Mouse (Mus musculus) MEL (cell line): ENCODE results near the gene Col25a1. TPM values are rescaled to one million over a fixed set of nuclear protein-coding genes. Genes with fewer than 3 reads are reported as not detected.

Experiments used
- DNase-seq: peaks from one replicate; pipeline ENCODE4 v3.0.0; 2011; ENCODE audit warnings: low read depth, low spot score
- H3K27ac ChIP-seq: 2 replicates; pipeline ENCODE4 v1.5.1; 2012; ENCODE audit warnings: low read depth, mild to moderate bottlenecking, control low read depth, low read length, moderate library complexity; ENCODE audit not compliant: control insufficient read depth
- H3K27me3 ChIP-seq, 2 experiments: fragments of 150-350 bp in 1 of 2; sonication (generic) in 1 of 2; 2 replicates each; pipeline ENCODE4 v1.6.1; 2012; ENCODE audit warnings: low read length in 2 of 2, mild to moderate bottlenecking in 2 of 2, improper control_type of control experiment in 1 of 2, moderate library complexity in 1 of 2; ENCODE audit not compliant: insufficient read depth in 2 of 2, control insufficient read depth in 1 of 2
- H3K36me3 ChIP-seq, 2 experiments: 2 replicates each; pipeline ENCODE4 v1.6.1; 2012 to 2014; ENCODE audit warnings: low read length in 2 of 2, improper control_type of control experiment in 1 of 2, inconsistent platforms in 1 of 2, mild to moderate bottlenecking in 1 of 2; ENCODE audit not compliant: insufficient read depth in 2 of 2, control insufficient read depth in 1 of 2
- H3K4me1 ChIP-seq, 2 experiments: fragments of 150-350 bp in 1 of 2; sonication (generic) in 1 of 2; 2 replicates each; pipeline ENCODE4 v1.6.1; 2012; ENCODE audit warnings: low read length in 2 of 2, improper control_type of control experiment in 1 of 2, mild to moderate bottlenecking in 1 of 2; ENCODE audit not compliant: insufficient read depth in 2 of 2, control insufficient read depth in 1 of 2
- H3K4me3 ChIP-seq, 2 experiments: fragments of 150-350 bp in 1 of 2; sonication (generic) in 1 of 2; 2 replicates each; pipeline ENCODE4 v1.5.1; 2012; ENCODE audit warnings: low read depth in 2 of 2, low read length in 2 of 2, mild to moderate bottlenecking in 2 of 2, moderate library complexity in 2 of 2, control low read depth in 1 of 2, improper control_type of control experiment in 1 of 2; ENCODE audit not compliant: control insufficient read depth in 1 of 2, insufficient read depth in 1 of 2
- H3K79me2 ChIP-seq: 2 replicates; pipeline ENCODE4 v1.6.1; 2012; ENCODE audit warnings: mild to moderate bottlenecking, low read length, moderate library complexity; ENCODE audit not compliant: control insufficient read depth, poor library complexity, insufficient read depth
- H3K9ac ChIP-seq: 2 replicates; pipeline ENCODE4 v1.6.1; 2012; ENCODE audit warnings: low read depth, mild to moderate bottlenecking, control low read depth, low read length, moderate library complexity; ENCODE audit not compliant: control insufficient read depth, poor library complexity, severe bottlenecking
- H3K9me3 ChIP-seq: fragments of 150-350 bp; sonication (generic); replicated peaks from 2 replicates; pipeline ENCODE4 v1.6.1; 2012; ENCODE audit warnings: mild to moderate bottlenecking, low read length, improper control_type of control experiment, moderate library complexity; ENCODE audit not compliant: insufficient read depth
- CHD2 ChIP-seq: IDR thresholded peaks from 2 replicates; pipeline ENCODE4 v1.6.1; 2011; ENCODE audit warnings: low read length, improper control_type of control experiment
- E2F4 ChIP-seq: IDR thresholded peaks from 2 replicates; pipeline ENCODE4 v1.6.1; 2011; ENCODE audit warnings: low read depth, low read length, improper control_type of control experiment, borderline replicate concordance
- ETS1 ChIP-seq: IDR thresholded peaks from 2 replicates; pipeline ENCODE4 v1.6.1; 2012; ENCODE audit warnings: low read depth, mild to moderate bottlenecking, inconsistent platforms, low read length, improper control_type of control experiment, moderate library complexity
- GABPA ChIP-seq: IDR thresholded peaks from 2 replicates; pipeline ENCODE4 v1.6.1; 2012; ENCODE audit warnings: low read depth, mild to moderate bottlenecking, inconsistent platforms, low read length, improper control_type of control experiment, moderate library complexity
- GATA1 ChIP-seq: IDR thresholded peaks from 2 replicates; pipeline ENCODE4 v1.6.1; 2011; ENCODE audit warnings: low read depth, low read length, improper control_type of control experiment
- HCFC1 ChIP-seq: IDR thresholded peaks from 2 replicates; pipeline ENCODE4 v1.6.1; 2012; ENCODE audit warnings: low read depth, mild to moderate bottlenecking, inconsistent platforms, low read length, improper control_type of control experiment, moderate library complexity
- JUND ChIP-seq: IDR thresholded peaks from 2 replicates; pipeline ENCODE4 v1.6.1; 2011; ENCODE audit warnings: low read depth, mild to moderate bottlenecking, improper control_type of control experiment, low read length
- KAT2A ChIP-seq: conservative IDR thresholded peaks from 2 replicates; pipeline ENCODE4 v1.6.1; 2012; ENCODE audit warnings: low read depth, low read length, improper control_type of control experiment, inconsistent platforms
- MAFK ChIP-seq: IDR thresholded peaks from 2 replicates; pipeline ENCODE4 v1.6.1; 2011; ENCODE audit warnings: low read depth, mild to moderate bottlenecking, low read length, improper control_type of control experiment, borderline replicate concordance
- MAX ChIP-seq: IDR thresholded peaks from 2 replicates; pipeline ENCODE4 v1.6.1; 2011; ENCODE audit warnings: low read length, improper control_type of control experiment
- MEF2A ChIP-seq: IDR thresholded peaks from 2 replicates; pipeline ENCODE4 v1.6.1; 2014; ENCODE audit warnings: low read depth, mild to moderate bottlenecking, inconsistent platforms, low read length, improper control_type of control experiment; ENCODE audit not compliant: poor library complexity, insufficient replicate concordance, severe bottlenecking; ENCODE audit errors: extremely low read depth
- MXI1 ChIP-seq: IDR thresholded peaks from 2 replicates; pipeline ENCODE4 v1.6.1; 2011; ENCODE audit warnings: mild to moderate bottlenecking, low read depth, low read length, improper control_type of control experiment
- MYB ChIP-seq: IDR thresholded peaks from 2 replicates; pipeline ENCODE4 v1.6.1; 2011; ENCODE audit warnings: mild to moderate bottlenecking, low read depth, low read length, improper control_type of control experiment
- NELFE ChIP-seq: IDR thresholded peaks from 2 replicates; pipeline ENCODE4 v1.6.1; 2011; ENCODE audit warnings: low read depth, low read length, improper control_type of control experiment
- POLR2A ChIP-seq, 2 experiments: IDR thresholded peaks; 2 replicates each; pipeline ENCODE4 v1.6.1; 2011 to 2012; ENCODE audit warnings: low read length in 2 of 2, mild to moderate bottlenecking in 2 of 2, control low read depth in 1 of 2, improper control_type of control experiment in 1 of 2, low read depth in 1 of 2, moderate library complexity in 1 of 2; ENCODE audit not compliant: control insufficient read depth in 1 of 2, insufficient read depth in 1 of 2, poor library complexity in 1 of 2
- POLR2AphosphoS2 ChIP-seq: IDR thresholded peaks from 2 replicates; pipeline ENCODE4 v1.6.1; 2011; ENCODE audit warnings: low read length, improper control_type of control experiment
- POLR2AphosphoS5 ChIP-seq: IDR thresholded peaks from 2 replicates; pipeline ENCODE4 v1.6.1; 2012; ENCODE audit warnings: low read depth, borderline replicate concordance, mild to moderate bottlenecking, inconsistent platforms, low read length, moderate library complexity, mixed read lengths
- RAD21 ChIP-seq: IDR thresholded peaks from 2 replicates; pipeline ENCODE4 v1.6.1; 2011; ENCODE audit warnings: mild to moderate bottlenecking, low read depth, low read length, improper control_type of control experiment
- RCOR1 ChIP-seq: IDR thresholded peaks from 2 replicates; pipeline ENCODE4 v1.6.1; 2012; ENCODE audit warnings: low read depth, mild to moderate bottlenecking, inconsistent platforms, low read length, improper control_type of control experiment
- SIN3A ChIP-seq: IDR thresholded peaks from 2 replicates; pipeline ENCODE4 v1.6.1; 2012; ENCODE audit warnings: low read length, improper control_type of control experiment, inconsistent platforms
- TAL1 ChIP-seq: IDR thresholded peaks from 2 replicates; pipeline ENCODE4 v1.6.1; 2012; ENCODE audit warnings: mild to moderate bottlenecking, inconsistent platforms, low read length, moderate library complexity, mixed read lengths
- UBTF ChIP-seq: IDR thresholded peaks from 2 replicates; pipeline ENCODE4 v1.6.1; 2012; ENCODE audit warnings: low read depth, mild to moderate bottlenecking, inconsistent platforms, low read length, improper control_type of control experiment, moderate library complexity, borderline replicate concordance; ENCODE audit not compliant: insufficient read depth
- USF1 ChIP-seq: IDR thresholded peaks from 2 replicates; pipeline ENCODE4 v1.6.1; 2014; ENCODE audit warnings: low read depth, mild to moderate bottlenecking, inconsistent platforms, low read length, improper control_type of control experiment, moderate library complexity
- USF2 ChIP-seq, 2 experiments: IDR thresholded peaks; 2 replicates each; pipeline ENCODE4 v1.6.1; 2011 to 2012; ENCODE audit warnings: improper control_type of control experiment in 2 of 2, low read length in 2 of 2, borderline replicate concordance in 1 of 2, inconsistent platforms in 1 of 2, low read depth in 1 of 2, mild to moderate bottlenecking in 1 of 2; ENCODE audit not compliant: insufficient read depth in 1 of 2
- ZC3H11A ChIP-seq: IDR thresholded peaks from 2 replicates; pipeline ENCODE4 v1.6.1; 2012; ENCODE audit warnings: low read depth, mild to moderate bottlenecking, inconsistent platforms, low read length, improper control_type of control experiment
- ZKSCAN1 ChIP-seq: IDR thresholded peaks from 2 replicates; pipeline ENCODE4 v1.6.1; 2012; ENCODE audit warnings: low read depth, mild to moderate bottlenecking, inconsistent platforms, low read length, improper control_type of control experiment, moderate library complexity
- polyA plus RNA-seq, 2 experiments: library from polyadenylated mRNA; stranded (reverse) in 1 of 2; unstranded in 1 of 2; fragments of >175 nt in 1 of 2; fragments of >200 nt in 1 of 2; gene quantifications; 2 replicates each; pipeline versions ENCODE4 v1.2.1 to v1.2.4; 2012; ENCODE audit warnings: low replicate concordance in 2 of 2, low read depth in 1 of 2; ENCODE audit not compliant: insufficient read length in 2 of 2, insufficient read depth in 1 of 2, missing spikeins in 1 of 2
- total RNA-seq: library from RNA; depleted of rRNA; stranded (reverse); fragments of 300-350 nt; gene quantifications from 2 replicates; pipeline ENCODE4 v1.2.3, GENCODE M21; 2012

The Col25a1 gene
- total and polyA plus RNA-seq, 3 experiments: not detected

GRCm38 (mm10) chr3:130303597-130303996 lies 172.3 kb downstream of the Col25a1 start:
- TF ChIP-seq MXI1 (no peak), CHD2 (no peak), MAFK (no peak), ETS1 (no peak), RCOR1 (no peak), GATA1 (no peak), POLR2AphosphoS5 (no peak), HCFC1 (no peak)
- no peak overlapping the region for H3K27ac ChIP-seq
- H3K4me1 ChIP-seq: no peaks in the 10 kb centered on the region
- no peak overlapping the region for H3K9ac ChIP-seq
- no peaks in the 10 kb centered on the region for H3K27me3 ChIP-seq
- no peaks in the 10 kb centered on the region for H3K79me2 ChIP-seq
- H3K36me3 ChIP-seq: no peaks in the 10 kb centered on the region
- DNase-seq: no peak
- no peak overlapping the region for H3K4me3 ChIP-seq
- H3K9me3 ChIP-seq: no peaks in the 10 kb centered on the region

- no peak overlapping the region for H3K4me3 ChIP-seq
- no peaks in the 10 kb centered on the region for H3K9me3 ChIP-seq
- no peaks in the 10 kb centered on the region for H3K79me2 ChIP-seq
Observed at GRCm38 (mm10) chr3:130304827-130305226, 173.5 kb downstream of the Col25a1 start.

GRCm38 (mm10) chr3:130305686-130306085 lies 174.4 kb downstream of the Col25a1 start:
- DNase-seq: no peak

More at GRCm38 (mm10) chr3:130304827-130305226, 173.5 kb downstream of the Col25a1 start:
- Histone ChIP-seq H3K36me3 (no peaks in the 10 kb centered on the region), H3K27ac (no peak overlapping the region), H3K4me1 (no peaks in the 10 kb centered on the region), H3K9ac (no peak overlapping the region), H3K27me3 (no peaks in the 10 kb centered on the region)
- TF ChIP-seq UBTF: no peak
- no peak for TF ChIP-seq ZKSCAN1
- no peak for TF ChIP-seq MEF2A
- TF ChIP-seq MAFK: no peak
- no peak for TF ChIP-seq JUND
- DNase-seq: no peak

More at GRCm38 (mm10) chr3:130305686-130306085, 174.4 kb downstream of the Col25a1 start:
- H3K9me3 ChIP-seq: no peaks in the 10 kb centered on the region
- H3K27ac ChIP-seq: no peak overlapping the region
- no peak overlapping the region for H3K9ac ChIP-seq
- no peaks in the 10 kb centered on the region for H3K36me3 ChIP-seq
- no peak overlapping the region for H3K4me3 ChIP-seq
- no peaks in the 10 kb centered on the region for H3K79me2 ChIP-seq
- H3K4me1 ChIP-seq: no peaks in the 10 kb centered on the region
- TF ChIP-seq MYB: no peak
- TF ChIP-seq RCOR1: no peak
- no peak for TF ChIP-seq POLR2AphosphoS2
- TF ChIP-seq NELFE: no peak
- TF ChIP-seq POLR2AphosphoS5: no peak
- TF ChIP-seq ZC3H11A: no peak
- no peak for TF ChIP-seq KAT2A
- no peak for TF ChIP-seq UBTF
- TF ChIP-seq USF1: no peak
- TF ChIP-seq USF2 (IDR thresholded peaks at IDR 0.05; ENCODE audit: borderline replicate concordance in 1 of 2, insufficient read depth in 1 of 2, low read depth in 1 of 2, low read length in 2 of 2): no peak
- no peak for TF ChIP-seq GABPA
- no peak for TF ChIP-seq RAD21
- no peak for TF ChIP-seq E2F4
- TF ChIP-seq MAFK: no peak
- no peak for TF ChIP-seq SIN3A
- no peak for TF ChIP-seq POLR2A (IDR thresholded peaks at IDR 0.05; ENCODE audit: control insufficient read depth in 1 of 2, insufficient read depth in 1 of 2, low read depth in 1 of 2, low read length in 2 of 2, poor library complexity in 1 of 2)
- TF ChIP-seq MAX: no peak
- no peak for TF ChIP-seq TAL1
- TF ChIP-seq, all 39 proteins: peak for 0
- H3K27me3 ChIP-seq: no peaks in the 10 kb centered on the region
